Mouse (Mus musculus) kidney, adult 2 months (tissue): ENCODE results near the gene Mtg2.

Experiments
- CTCF ChIP-seq: fragments of 200-500 bp; conservative IDR thresholded peaks from 2 replicates; pipeline ENCODE4 v1.5.1; 2011; ENCODE audit warnings: low read depth, mild to moderate bottlenecking, control low read depth, low read length, moderate library complexity, mixed read lengths; ENCODE audit not compliant: insufficient read depth, insufficient read length
- POLR2A ChIP-seq: fragments of 200-500 bp; IDR thresholded peaks from one replicate; pipeline ENCODE4 v1.6.1; 2011; ENCODE audit warnings: low read depth, low read length, control low read depth

DNA sequence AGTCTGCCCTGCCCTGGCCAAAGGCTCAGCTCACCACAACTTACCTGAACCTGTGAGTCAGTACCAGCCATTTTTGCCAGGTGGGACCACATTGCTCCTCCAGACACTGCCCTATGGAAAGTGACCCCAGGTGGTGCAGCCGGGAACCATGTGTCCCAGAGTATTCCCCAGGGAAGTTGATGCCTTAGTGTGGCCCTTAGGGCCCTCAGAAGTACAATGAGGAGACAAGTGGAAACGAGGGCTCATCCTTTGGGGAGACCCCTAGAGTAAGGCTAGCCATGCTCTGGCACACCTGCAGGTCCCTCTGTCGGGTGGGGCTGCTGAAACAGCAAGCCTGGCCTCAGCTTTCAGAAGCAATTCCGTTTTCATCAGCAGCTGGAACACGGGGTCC is 16.2 kb downstream of the Mtg2 start:
- TF ChIP-seq CTCF (no peak), POLR2A (no peak)
